In the genomic region with DNA sequence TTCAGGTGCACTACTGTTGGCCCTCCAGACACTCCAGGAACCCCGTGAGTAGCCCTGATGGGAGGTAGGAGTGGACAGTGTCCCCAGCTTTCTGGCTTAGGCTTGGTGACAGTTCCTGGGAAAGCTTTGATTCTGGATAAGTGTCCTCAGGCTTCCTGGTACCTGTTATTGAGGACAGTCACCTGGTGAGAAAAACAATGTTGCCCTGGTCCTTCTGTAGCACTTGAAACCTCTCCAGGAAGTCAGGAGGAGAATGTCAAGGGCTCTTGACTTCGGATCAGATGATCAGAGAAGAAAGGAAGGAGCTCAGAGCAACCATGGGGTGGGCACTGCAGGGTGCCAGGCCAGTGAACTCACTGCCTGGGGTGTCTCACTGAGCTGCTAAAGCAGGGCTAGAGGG, we compare ENCODE assay signal across 28 mouse cellular contexts. TPM values are rescaled to one million over a fixed set of nuclear protein-coding genes. Genes with fewer than 3 reads are reported as not detected.
DNase-seq lines count a peak whose midpoint lies in the region; ATAC-seq and TF ChIP-seq lines count a peak whose summit lies in the region.
"Had no signal": no experiment of that assay in that cellular context is flagged by ENCODE, and none has a peak within 500 bp of the region (broad histone marks: within the 10 kb centered on the region; RNA-seq: fewer than 3 reads in every experiment).

No protein-coding gene starts in this region.

- H3K4me1 ChIP-seq in midbrain, embryonic 11.5 days (ENCODE audit: control insufficient read depth, insufficient read depth, low read length) = no peaks in the 10 kb centered on the region
- no peaks in the 10 kb centered on the region for H3K4me1 ChIP-seq in midbrain, embryonic 14.5 days (ENCODE audit: control insufficient read depth, insufficient read depth, low read length)
- no peaks in the 10 kb centered on the region for H3K4me1 ChIP-seq in lung, postnatal 0 days (ENCODE audit: insufficient read depth, low read depth, low read length)
- H3K4me1 ChIP-seq: embryonic facial prominence, embryonic 10.5 days; embryonic facial prominence, embryonic 13.5 days; forebrain, embryonic 12.5 days; forebrain, embryonic 15.5 days; heart, embryonic 12.5 days; heart, embryonic 15.5 days; hindbrain, embryonic 12.5 days; hindbrain, embryonic 15.5 days had no signal

- H3K4me3 ChIP-seq in midbrain, embryonic 11.5 days (ENCODE audit: low read depth, low read length) = no peak overlapping the region
- no peak overlapping the region for H3K4me3 ChIP-seq in midbrain, embryonic 14.5 days (replicated peaks; ENCODE audit: low read depth, low read length)
- no peak overlapping the region for H3K4me3 ChIP-seq in lung, postnatal 0 days (ENCODE audit: low read depth, low read length)
- H3K4me3 ChIP-seq: embryonic facial prominence, embryonic 10.5 days; embryonic facial prominence, embryonic 13.5 days; erythroblast, embryonic 14.5 days; forebrain, embryonic 12.5 days; forebrain, embryonic 15.5 days; heart, embryonic 12.5 days; heart, embryonic 15.5 days; hindbrain, embryonic 12.5 days; hindbrain, embryonic 15.5 days had no signal

- ATAC-seq in midbrain, embryonic 11.5 days (ENCODE audit: low FRiP score) = no peak
- ATAC-seq in midbrain, embryonic 14.5 days (ENCODE audit: low FRiP score, low TSS enrichment) = no peak
- peak; percentile 87 for ATAC-seq in lung, postnatal 0 days
- no peak for ATAC-seq in monocyte, adult 5-6 weeks (replicated peaks; ENCODE audit: insufficient number of reproducible peaks, low FRiP score, low TSS enrichment, poor library complexity, severe bottlenecking)
- ATAC-seq: activated CD4-positive, CD25-positive, alpha-beta regulatory T cell, adult 4 months; forebrain, embryonic 15.5 days had no signal

- H3K36me3 ChIP-seq in midbrain, embryonic 11.5 days (ENCODE audit: control insufficient read depth, insufficient read depth, low read length) = no peaks in the 10 kb centered on the region
- no peaks in the 10 kb centered on the region for H3K36me3 ChIP-seq in midbrain, embryonic 14.5 days (ENCODE audit: control insufficient read depth, insufficient read depth, low read length)
- no peaks in the 10 kb centered on the region for H3K36me3 ChIP-seq in lung, postnatal 0 days (ENCODE audit: insufficient read depth, low read length)
- H3K36me3 ChIP-seq: embryonic facial prominence, embryonic 10.5 days; embryonic facial prominence, embryonic 13.5 days; forebrain, embryonic 12.5 days; forebrain, embryonic 15.5 days; heart, embryonic 12.5 days; heart, embryonic 15.5 days; hindbrain, embryonic 12.5 days; hindbrain, embryonic 15.5 days had no signal

- no peak overlapping the region for H3K9ac ChIP-seq in midbrain, embryonic 11.5 days (ENCODE audit: low read length)
- H3K9ac ChIP-seq in midbrain, embryonic 14.5 days (replicated peaks; ENCODE audit: low read length) = no peak overlapping the region
- H3K9ac ChIP-seq in lung, postnatal 0 days (replicated peaks; ENCODE audit: low read depth) = no peak overlapping the region
- H3K9ac ChIP-seq: embryonic facial prominence, embryonic 13.5 days; forebrain, embryonic 12.5 days; forebrain, embryonic 15.5 days; heart, embryonic 12.5 days; heart, embryonic 15.5 days; hindbrain, embryonic 12.5 days; hindbrain, embryonic 15.5 days had no signal

- DNase-seq in midbrain, embryonic 11.5 days (ENCODE audit: low spot score, missing footprints) = peak; percentile 21
- no peak for DNase-seq in midbrain, embryonic 14.5 days
- DNase-seq in lung, postnatal 0 days (ENCODE audit: low spot score) = peak; percentile 88
- peak; percentile 87 for DNase-seq in lung, postnatal 25 days (ENCODE audit: low spot score)
- DNase-seq in heart, postnatal 4 days = no peak
- no peak for DNase-seq in gastrocnemius, postnatal 14 days
- DNase-seq in natural killer cell, adult 2 months (ENCODE audit: low spot score in 2 of 2) = no peak
- DNase-seq: adrenal gland, adult 8-10 months; adrenal gland, postnatal 25 days; cerebellum, adult 11-12 months; cerebellum, adult 8-10 months; cerebellum, postnatal 10 days; cerebellum, postnatal 36 days; embryo, embryonic 11 days; gastrocnemius, postnatal 10 days; heart, adult 18-20 months; heart, postnatal 10 days had no signal

- H3K4me2 ChIP-seq in midbrain, embryonic 11.5 days = no peak overlapping the region
- H3K4me2 ChIP-seq in midbrain, embryonic 14.5 days (ENCODE audit: low read length) = no peak overlapping the region
- no peak overlapping the region for H3K4me2 ChIP-seq in lung, postnatal 0 days (replicated peaks; ENCODE audit: low read depth, low read length)
- H3K4me2 ChIP-seq: embryonic facial prominence, embryonic 13.5 days; forebrain, embryonic 12.5 days; forebrain, embryonic 15.5 days; heart, embryonic 12.5 days; heart, embryonic 15.5 days; hindbrain, embryonic 12.5 days; hindbrain, embryonic 15.5 days had no signal

- intact Hi-C loops in gastrocnemius, postnatal 14 days (cut with DNase I; ENCODE audit: low total_unique reads) = loop anchor here (10.0 kb wide), 1 partner anchor 222 kb away; no protein-coding TSS in a partner anchor

- 63% methylated on average over 2 of the region's 2 CpGs for WGBS in midbrain, embryonic 11.5 days
- WGBS in midbrain, embryonic 14.5 days = 42% methylated on average over 2 of the region's 2 CpGs
- 23% methylated on average over 2 of the region's 2 CpGs for WGBS in lung, postnatal 0 days

- peaks cover 3% of the 10 kb centered on the region; the same call in 1 of the 2 replicates for H3K9me3 ChIP-seq in midbrain, embryonic 11.5 days (ENCODE audit: control insufficient read depth, low read length)
- H3K9me3 ChIP-seq in midbrain, embryonic 14.5 days (ENCODE audit: control insufficient read depth, low read length) = no peaks in the 10 kb centered on the region
- H3K9me3 ChIP-seq in lung, postnatal 0 days (ENCODE audit: low read length) = no peaks in the 10 kb centered on the region
- H3K9me3 ChIP-seq: embryonic facial prominence, embryonic 10.5 days; embryonic facial prominence, embryonic 13.5 days; forebrain, embryonic 15.5 days; heart, embryonic 15.5 days; hindbrain, embryonic 12.5 days; hindbrain, embryonic 15.5 days had no signal

- TF ChIP-seq EP300 in lung, postnatal 0 days (IDR thresholded peaks at IDR 0.05) = peak; percentile 99

- TF ChIP-seq CTCF in lung, postnatal 0 days (IDR thresholded peaks at IDR 0.05) = no peak

- H3K27ac ChIP-seq in midbrain, embryonic 11.5 days (ENCODE audit: low read depth, low read length) = no peak overlapping the region
- no peak overlapping the region for H3K27ac ChIP-seq in midbrain, embryonic 14.5 days (replicated peaks; ENCODE audit: low read depth, low read length)
- peak overlapping the region; percentile 64; the same call in 1 of the 2 replicates for H3K27ac ChIP-seq in lung, postnatal 0 days (ENCODE audit: low read length)
- H3K27ac ChIP-seq: embryonic facial prominence, embryonic 10.5 days; embryonic facial prominence, embryonic 13.5 days; forebrain, embryonic 12.5 days; forebrain, embryonic 15.5 days; heart, embryonic 15.5 days; hindbrain, embryonic 12.5 days; hindbrain, embryonic 15.5 days had no signal

- H3K27me3 ChIP-seq in midbrain, embryonic 11.5 days (ENCODE audit: control insufficient read depth, insufficient read depth, low read length) = no peaks in the 10 kb centered on the region
- no peaks in the 10 kb centered on the region for H3K27me3 ChIP-seq in midbrain, embryonic 14.5 days (ENCODE audit: control insufficient read depth, insufficient read depth, low read length)
- no peaks in the 10 kb centered on the region for H3K27me3 ChIP-seq in lung, postnatal 0 days (replicated peaks; ENCODE audit: insufficient read depth, low read length)
- H3K27me3 ChIP-seq: embryonic facial prominence, embryonic 13.5 days; forebrain, embryonic 15.5 days; heart, embryonic 15.5 days; hindbrain, embryonic 15.5 days had no signal

RNA-seq across cellular contexts. Expression of a gene that starts 48.6 kb away (rescaled TPM):
- polyA plus RNA-seq in midbrain, embryonic 11.5 days (2014; fragmentation: Nextera tagmentation; extraction: Ambion mirVana) = 133 and 141 TPM in 2 replicates
- 96.8 and 131 TPM in 2 replicates for polyA plus RNA-seq in midbrain, embryonic 14.5 days (2014; fragmentation: Nextera tagmentation; extraction: Ambion mirVana)
- 65.3 and 66.6 TPM in 2 replicates for polyA plus RNA-seq in lung, postnatal 0 days (2015; fragmentation: Nextera tagmentation; extraction: Ambion mirVana)
- total RNA-seq in heart, postnatal 4 days (2021) = 10 to 100 TPM; 55.9 to 61.3 TPM
- total RNA-seq in gastrocnemius, postnatal 14 days (2021) = 10 to 100 TPM; 35.2 to 37.7 TPM
- total RNA-seq in monocyte, adult 5-6 weeks (2017) = 44.5 to 78.4 TPM (median 70.0 TPM) in 3 replicates

Comparison
In these comparisons a context has a peak if more than half of its experiments do, and no peak if none do; other contexts are left out.
1. DNase-seq: peak in midbrain, embryonic 11.5 days (single experiment), lung, postnatal 0 days (single experiment) and lung, postnatal 25 days (single experiment); none in midbrain, embryonic 14.5 days (single experiment), heart, postnatal 4 days (single experiment), gastrocnemius, postnatal 14 days (single experiment) and natural killer cell, adult 2 months (0 of 2).